Mouse (Mus musculus): ENCODE data around the gene Klf12. TPM values are rescaled to one million over a fixed set of nuclear protein-coding genes. Genes with fewer than 3 reads are reported as not detected.

Gene Klf12
- 27.6 and 30.7 TPM in 2 replicates for polyA plus RNA-seq (2012; rRNA removed)

GRCm38 (mm10) chr14:100284119-100284860 lies at the start of gene Klf12:
TSS of gene Klf12 (minus strand) at chr14:100284679.

